Mouse (Mus musculus): ENCODE measurements at regions not wholly inside any gene's neighbourhood (a gene's known extent, or its start where the extent isn't known, plus 50 kb on each side); places are given as distances from the start of the nearest gene placed in this dataset.

GRCm38 (mm10) chr9:46751981-46752380 lies 246.6 kb upstream of the Gm4791 start:
- no peak overlapping the region for H3K4me3 ChIP-seq (ENCODE audit: low read depth, low read length)
- ATAC-seq (no peak), DNase-seq (no peak)
- TF ChIP-seq CTCF (IDR thresholded peaks at IDR 0.05; ENCODE audit: low read depth) = no peak
- no peak for TF ChIP-seq EP300 (IDR thresholded peaks at IDR 0.05; ENCODE audit: low read depth)
- H3K27ac ChIP-seq (ENCODE audit: low read depth) = no peak overlapping the region
- 43% methylated on average over 5 of the region's 5 CpGs for WGBS (ENCODE audit: insufficient replicate concordance)
- no peaks in the 10 kb centered on the region for H3K36me3 ChIP-seq (replicated peaks; ENCODE audit: insufficient read depth, low read length)
- H3K4me1 ChIP-seq (ENCODE audit: insufficient read depth) = no peaks in the 10 kb centered on the region
- no peak overlapping the region for H3K9ac ChIP-seq (replicated peaks)
- H3K9me3 ChIP-seq (ENCODE audit: low read length) = no peaks in the 10 kb centered on the region
- no peaks in the 10 kb centered on the region for H3K27me3 ChIP-seq (ENCODE audit: insufficient read depth, low read length)
- no peak overlapping the region for H3K4me2 ChIP-seq (ENCODE audit: low read depth, low read length)

DNA sequence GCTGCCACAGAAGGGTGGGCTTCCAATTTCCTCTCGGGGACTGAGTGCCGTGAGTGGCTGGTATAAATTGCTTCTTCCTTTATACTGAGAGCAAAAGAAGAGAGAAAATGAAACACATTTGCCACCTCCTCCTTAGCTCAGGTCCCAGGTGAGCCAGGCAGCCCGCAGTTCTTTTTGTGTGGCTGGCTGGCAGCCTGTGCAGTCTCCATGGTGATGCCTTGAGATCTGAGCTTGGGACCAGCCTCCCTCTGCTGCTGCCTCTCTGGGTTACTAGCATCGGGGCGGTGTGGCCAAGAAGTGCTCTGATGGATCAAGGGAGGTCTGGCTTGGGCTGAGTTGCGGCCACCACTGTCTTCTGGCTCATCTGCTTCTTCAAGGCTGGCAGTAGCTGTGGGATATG lies 249.1 kb upstream of the Gm4791 start:
- Histone ChIP-seq H3K27ac (ENCODE audit: low read depth) (no peak overlapping the region), H3K9me3 (ENCODE audit: low read length) (no peaks in the 10 kb centered on the region), H3K4me2 (ENCODE audit: low read depth, low read length) (no peak overlapping the region), H3K9ac (replicated peaks) (no peak overlapping the region), H3K4me1 (ENCODE audit: insufficient read depth) (no peaks in the 10 kb centered on the region), H3K36me3 (replicated peaks; ENCODE audit: insufficient read depth, low read length) (no peaks in the 10 kb centered on the region), H3K4me3 (ENCODE audit: low read depth, low read length) (no peak overlapping the region), H3K27me3 (ENCODE audit: insufficient read depth, low read length) (no peaks in the 10 kb centered on the region)
- 67% methylated on average over 6 of the region's 6 CpGs for WGBS (ENCODE audit: insufficient replicate concordance)
- TF ChIP-seq CTCF (IDR thresholded peaks at IDR 0.05; ENCODE audit: low read depth) (no peak), EP300 (IDR thresholded peaks at IDR 0.05; ENCODE audit: low read depth) (no peak)
- DNase-seq (no peak), ATAC-seq (no peak)

- DNase-seq (no peak), ATAC-seq (no peak)
- no peak overlapping the region for H3K4me3 ChIP-seq (ENCODE audit: low read depth, low read length)
- H3K27ac ChIP-seq (ENCODE audit: low read depth) = no peak overlapping the region
- H3K9me3 ChIP-seq (ENCODE audit: low read length) = no peaks in the 10 kb centered on the region
- H3K4me2 ChIP-seq (ENCODE audit: low read depth, low read length) = no peak overlapping the region
- H3K4me1 ChIP-seq (ENCODE audit: insufficient read depth) = no peaks in the 10 kb centered on the region
- H3K27me3 ChIP-seq (ENCODE audit: insufficient read depth, low read length) = no peaks in the 10 kb centered on the region
- no peak overlapping the region for H3K9ac ChIP-seq (replicated peaks)
- no peaks in the 10 kb centered on the region for H3K36me3 ChIP-seq (replicated peaks; ENCODE audit: insufficient read depth, low read length)
- no peak for TF ChIP-seq CTCF (IDR thresholded peaks at IDR 0.05; ENCODE audit: low read depth)
- TF ChIP-seq EP300 (IDR thresholded peaks at IDR 0.05; ENCODE audit: low read depth) = no peak
- 74% methylated on average over 3 of the region's 3 CpGs for WGBS (ENCODE audit: insufficient replicate concordance)
These were observed 252.3 kb upstream of the Gm4791 start for GRCm38 (mm10) chr9:46746266-46746665.

- Histone ChIP-seq H3K27me3 (ENCODE audit: insufficient read depth, low read length) (no peaks in the 10 kb centered on the region), H3K4me3 (ENCODE audit: low read depth, low read length) (no peak overlapping the region), H3K27ac (ENCODE audit: low read depth) (no peak overlapping the region), H3K36me3 (replicated peaks; ENCODE audit: insufficient read depth, low read length) (no peaks in the 10 kb centered on the region), H3K9ac (replicated peaks) (no peak overlapping the region), H3K9me3 (ENCODE audit: low read length) (no peaks in the 10 kb centered on the region), H3K4me1 (ENCODE audit: insufficient read depth) (no peaks in the 10 kb centered on the region), H3K4me2 (ENCODE audit: low read depth, low read length) (no peak overlapping the region)
- WGBS (ENCODE audit: insufficient replicate concordance) = 80% methylated on average over 4 of the region's 4 CpGs
- no peak for TF ChIP-seq CTCF (IDR thresholded peaks at IDR 0.05; ENCODE audit: low read depth)
- TF ChIP-seq EP300 (IDR thresholded peaks at IDR 0.05; ENCODE audit: low read depth) = no peak
- ATAC-seq (no peak), DNase-seq (no peak)
These were observed 258.0 kb upstream of the Gm4791 start for GRCm38 (mm10) chr9:46740496-46740895.

GRCm38 (mm10) chr9:46739341-46739740 lies 259.2 kb upstream of the Gm4791 start:
- 35% methylated on average over 3 of the region's 3 CpGs for WGBS (ENCODE audit: insufficient replicate concordance)
- H3K9me3 ChIP-seq (ENCODE audit: low read length) = no peaks in the 10 kb centered on the region
- H3K9ac ChIP-seq (replicated peaks) = no peak overlapping the region
- H3K27me3 ChIP-seq (ENCODE audit: insufficient read depth, low read length) = no peaks in the 10 kb centered on the region
- no peaks in the 10 kb centered on the region for H3K4me1 ChIP-seq (ENCODE audit: insufficient read depth)
- ATAC-seq = no peak
- no peak overlapping the region for H3K4me3 ChIP-seq (ENCODE audit: low read depth, low read length)
- no peak overlapping the region for H3K4me2 ChIP-seq (ENCODE audit: low read depth, low read length)
- TF ChIP-seq CTCF (IDR thresholded peaks at IDR 0.05; ENCODE audit: low read depth) (no peak), EP300 (IDR thresholded peaks at IDR 0.05; ENCODE audit: low read depth) (no peak)
- no peaks in the 10 kb centered on the region for H3K36me3 ChIP-seq (replicated peaks; ENCODE audit: insufficient read depth, low read length)
- no peak for DNase-seq
- no peak overlapping the region for H3K27ac ChIP-seq (ENCODE audit: low read depth)

- Histone ChIP-seq H3K27me3 (ENCODE audit: insufficient read depth, low read length) (no peaks in the 10 kb centered on the region), H3K4me1 (ENCODE audit: insufficient read depth) (no peaks in the 10 kb centered on the region), H3K27ac (ENCODE audit: low read depth) (no peak overlapping the region), H3K9ac (replicated peaks) (no peak overlapping the region), H3K9me3 (ENCODE audit: low read length) (no peaks in the 10 kb centered on the region), H3K36me3 (replicated peaks; ENCODE audit: insufficient read depth, low read length) (no peaks in the 10 kb centered on the region), H3K4me2 (ENCODE audit: low read depth, low read length) (no peak overlapping the region), H3K4me3 (ENCODE audit: low read depth, low read length) (no peak overlapping the region)
- DNase-seq (no peak), ATAC-seq (no peak)
- whole genome bisulfite sequencing (ENCODE audit: insufficient replicate concordance) = 54% methylated on average over 3 of the region's 3 CpGs
- TF ChIP-seq CTCF (IDR thresholded peaks at IDR 0.05; ENCODE audit: low read depth) (no peak), EP300 (IDR thresholded peaks at IDR 0.05; ENCODE audit: low read depth) (no peak)
These were observed 259.9 kb upstream of the Gm4791 start for GRCm38 (mm10) chr9:46738634-46739033.

DNA sequence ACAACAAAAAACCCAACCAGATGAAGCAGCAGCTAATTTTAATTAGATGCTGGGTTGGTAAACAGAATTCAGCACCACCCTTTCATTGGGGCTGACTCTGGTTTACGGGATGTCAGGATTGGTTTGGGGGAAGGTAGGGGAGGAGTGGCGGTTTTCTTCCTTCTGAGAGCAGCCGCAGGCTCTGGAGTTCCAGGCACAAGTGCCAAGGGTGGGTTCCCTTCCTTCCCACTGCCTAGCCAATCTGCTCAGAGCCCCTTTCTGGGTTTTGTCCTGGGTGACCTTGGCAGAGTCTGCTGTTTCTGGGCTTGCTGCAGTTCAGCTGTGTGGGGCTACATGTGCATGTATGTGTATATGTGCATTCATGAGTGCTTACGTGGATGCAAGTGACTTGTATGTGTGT lies 260.5 kb upstream of the Gm4791 start:
- Histone ChIP-seq H3K4me3 (ENCODE audit: low read depth, low read length) (no peak overlapping the region), H3K27me3 (ENCODE audit: insufficient read depth, low read length) (no peaks in the 10 kb centered on the region), H3K9ac (replicated peaks) (no peak overlapping the region), H3K27ac (ENCODE audit: low read depth) (no peak overlapping the region), H3K4me2 (ENCODE audit: low read depth, low read length) (no peak overlapping the region), H3K4me1 (ENCODE audit: insufficient read depth) (no peaks in the 10 kb centered on the region), H3K36me3 (replicated peaks; ENCODE audit: insufficient read depth, low read length) (no peaks in the 10 kb centered on the region), H3K9me3 (ENCODE audit: low read length) (no peaks in the 10 kb centered on the region)
- WGBS (ENCODE audit: insufficient replicate concordance) = 51% methylated on average over 4 of the region's 4 CpGs
- DNase-seq (no peak), ATAC-seq (no peak)
- no peak for TF ChIP-seq CTCF (IDR thresholded peaks at IDR 0.05; ENCODE audit: low read depth)
- TF ChIP-seq EP300 (IDR thresholded peaks at IDR 0.05; ENCODE audit: low read depth) = no peak

Data from liver, postnatal 0 days (tissue).